Comparison of ENCODE assay signal across 27 mouse cellular contexts in the genomic region with DNA sequence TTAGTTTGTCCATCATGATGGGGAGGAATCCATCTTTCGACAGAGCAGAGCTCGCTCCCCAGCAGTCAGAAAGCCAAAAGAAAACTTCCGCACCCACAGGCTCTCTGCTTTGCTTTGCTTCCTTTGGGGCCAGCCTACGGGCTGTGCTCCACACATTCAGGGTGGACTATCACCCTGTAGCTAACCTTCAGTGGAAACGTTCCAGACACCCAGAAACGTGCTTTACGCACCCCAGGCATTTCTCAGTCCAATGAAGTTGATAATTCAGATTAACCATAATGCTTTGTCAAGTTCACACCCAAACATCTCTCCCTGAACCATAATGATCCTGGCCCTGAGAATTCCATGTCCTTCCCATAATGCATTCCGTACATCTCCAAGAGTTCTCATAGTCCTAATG.
DNase-seq lines count a peak whose midpoint lies in the region; ATAC-seq and TF ChIP-seq lines count a peak whose summit lies in the region.
"Had no signal": no experiment of that assay in that cellular context is flagged by ENCODE, and none has a peak within 500 bp of the region (broad histone marks: within the 10 kb centered on the region; RNA-seq: fewer than 3 reads in every experiment).

No protein-coding gene starts in this region.

- TF ChIP-seq CTCF in heart, postnatal 0 days (IDR thresholded peaks at IDR 0.05; ENCODE audit: low read depth), result no peak
- no peak for TF ChIP-seq CTCF in testis, adult 2 months (IDR thresholded peaks at IDR 0.05; ENCODE audit: control insufficient read depth, insufficient read depth, insufficient replicate concordance, low read depth, low read length)
- TF ChIP-seq CTCF in layer of hippocampus, adult 2 months (conservative IDR thresholded peaks at IDR 0.05), result no peak

- DNase-seq in heart, postnatal 4 days, result no peak
- no peak for DNase-seq in heart, postnatal 0 days (ENCODE audit: low spot score)
- DNase-seq in heart, adult 9 months (ENCODE audit: low spot score in 2 of 2), result no peak
- DNase-seq in testis, postnatal 14 days (ENCODE audit: low spot score), result no peak
- no peak for DNase-seq in layer of hippocampus, adult 2 months (ENCODE audit: low spot score in 2 of 2)
- DNase-seq: adrenal gland, postnatal 14 days; cerebellum, adult 11 months; cerebellum, adult 9-10 months; cerebellum, postnatal 36 days; gastrocnemius, postnatal 10 days; kidney, adult 8-10 months; layer of hippocampus, adult 9-11 months; right cerebral cortex, postnatal 4 days had no signal

- H3K36me3 ChIP-seq in heart, embryonic 12.5 days, result no peaks in the 10 kb centered on the region
- H3K36me3 ChIP-seq in heart, postnatal 0 days (replicated peaks; ENCODE audit: control insufficient read depth, insufficient read depth, low read length), result no peaks in the 10 kb centered on the region
- no peaks in the 10 kb centered on the region for H3K36me3 ChIP-seq in testis, adult 2 months (ENCODE audit: control insufficient read depth, insufficient read depth, low read length)
- H3K36me3 ChIP-seq: hindbrain, embryonic 12.5 days; intestine, embryonic 15.5 days; limb, embryonic 13.5 days; midbrain, embryonic 13.5 days; neural tube, embryonic 13.5 days had no signal

- peaks cover 44% of the 10 kb centered on the region for H3K27me3 ChIP-seq in heart, embryonic 12.5 days (replicated peaks)
- H3K27me3 ChIP-seq in heart, postnatal 0 days (ENCODE audit: control insufficient read depth, insufficient read depth, low read length), result peaks cover 20% of the 10 kb centered on the region
- no peaks in the 10 kb centered on the region for H3K27me3 ChIP-seq in testis, adult 2 months (ENCODE audit: control insufficient read depth, insufficient read depth, low read length)
- H3K27me3 ChIP-seq: forebrain, embryonic 13.5 days; hindbrain, embryonic 12.5 days; intestine, embryonic 15.5 days; limb, embryonic 13.5 days; midbrain, embryonic 13.5 days; neural tube, embryonic 13.5 days had no signal

- peaks cover 46% of the 10 kb centered on the region for H3K4me1 ChIP-seq in heart, embryonic 12.5 days (replicated peaks)
- peaks cover 30% of the 10 kb centered on the region for H3K4me1 ChIP-seq in heart, postnatal 0 days (ENCODE audit: control insufficient read depth, insufficient read depth)
- peaks cover 13% of the 10 kb centered on the region for H3K4me1 ChIP-seq in testis, adult 2 months (ENCODE audit: control insufficient read depth, insufficient read depth, low read length)
- H3K4me1 ChIP-seq: forebrain, embryonic 13.5 days; hindbrain, embryonic 12.5 days; intestine, embryonic 15.5 days; neural tube, embryonic 13.5 days had no signal

- no peak overlapping the region for H3K27ac ChIP-seq in heart, embryonic 12.5 days (ENCODE audit: poor library complexity, severe bottlenecking)
- H3K27ac ChIP-seq in heart, postnatal 0 days (ENCODE audit: low read depth), result no peak overlapping the region
- H3K27ac ChIP-seq in testis, adult 2 months (ENCODE audit: control insufficient read depth, insufficient read depth, low read depth, low read length), result peak overlapping the region; percentile 47; the same call in 1 of the 2 replicates
- H3K27ac ChIP-seq in layer of hippocampus, adult 2 months, result no peak overlapping the region
- H3K27ac ChIP-seq: forebrain, embryonic 13.5 days; hindbrain, embryonic 12.5 days; hindbrain, postnatal 0 days; intestine, embryonic 15.5 days; kidney, postnatal 0 days; limb, embryonic 13.5 days; macrophage; midbrain, embryonic 13.5 days; neural tube, embryonic 13.5 days; stomach, postnatal 0 days had no signal

- TF ChIP-seq POLR2A in testis, adult 2 months (IDR thresholded peaks at IDR 0.05; ENCODE audit: control insufficient read depth, low read depth, low read length), result no peak

- H3K9me3 ChIP-seq in heart, embryonic 12.5 days (replicated peaks), result no peaks in the 10 kb centered on the region
- no peaks in the 10 kb centered on the region for H3K9me3 ChIP-seq in heart, postnatal 0 days (replicated peaks; ENCODE audit: control insufficient read depth, low read length)
- H3K9me3 ChIP-seq: forebrain, embryonic 13.5 days; hindbrain, embryonic 12.5 days; intestine, embryonic 15.5 days; limb, embryonic 13.5 days; midbrain, embryonic 13.5 days; neural tube, embryonic 13.5 days had no signal

- H3K4me2 ChIP-seq in heart, embryonic 12.5 days, result peak overlapping the region; percentile 45
- H3K4me2 ChIP-seq in heart, postnatal 0 days (ENCODE audit: low read depth, low read length), result peak overlapping the region; percentile 14; the same call in 1 of the 2 replicates
- H3K4me2 ChIP-seq: forebrain, embryonic 13.5 days; hindbrain, embryonic 12.5 days; intestine, embryonic 15.5 days; limb, embryonic 13.5 days; liver, embryonic 11.5 days; midbrain, embryonic 13.5 days; neural tube, embryonic 13.5 days had no signal

- WGBS in heart, embryonic 12.5 days, result 50% methylated on average over 8 of the region's 8 CpGs
- 52% methylated on average over 8 of the region's 8 CpGs for WGBS in heart, postnatal 0 days

- H3K4me3 ChIP-seq in heart, embryonic 12.5 days, result no peak overlapping the region
- H3K4me3 ChIP-seq in heart, postnatal 0 days (ENCODE audit: low read depth, low read length), result no peak overlapping the region
- H3K4me3 ChIP-seq in testis, adult 2 months (ENCODE audit: control insufficient read depth, low read depth, low read length), result no peak overlapping the region
- H3K4me3 ChIP-seq in layer of hippocampus, adult 2 months, result no peak overlapping the region
- H3K4me3 ChIP-seq: forebrain, embryonic 13.5 days; hindbrain, embryonic 12.5 days; intestine, embryonic 15.5 days; limb, embryonic 13.5 days; midbrain, embryonic 13.5 days; neural tube, embryonic 13.5 days had no signal

- no peak overlapping the region for H3K9ac ChIP-seq in heart, embryonic 12.5 days
- no peak overlapping the region for H3K9ac ChIP-seq in heart, postnatal 0 days (replicated peaks; ENCODE audit: low read depth, low read length)
- H3K9ac ChIP-seq: forebrain, embryonic 13.5 days; hindbrain, embryonic 12.5 days; intestine, embryonic 15.5 days; midbrain, embryonic 13.5 days; neural tube, embryonic 13.5 days had no signal

- ATAC-seq in heart, embryonic 12.5 days (ENCODE audit: insufficient number of reproducible peaks, low FRiP score), result no peak
- no peak for ATAC-seq in heart, postnatal 0 days (ENCODE audit: insufficient read depth, low read depth)
- ATAC-seq: CD4-positive, CD25-positive, alpha-beta regulatory T cell, adult 4 months; forebrain, embryonic 13.5 days; hindbrain, postnatal 0 days; intestine, embryonic 15.5 days; midbrain, embryonic 13.5 days had no signal

- TF ChIP-seq EP300 in heart, postnatal 0 days (IDR thresholded peaks at IDR 0.05; ENCODE audit: low read depth), result no peak
